Mouse (Mus musculus): ENCODE data around the gene Gm4792.

GRCm38 (mm10) chr10:94265656-94266542, 32.6 kb downstream of the Gm4792 start:
- no peak for TF ChIP-seq EP300 (IDR thresholded peaks at IDR 0.05; ENCODE audit: insufficient read depth, low read depth, low read length)
- TF ChIP-seq CTCF (IDR thresholded peaks at IDR 0.05; ENCODE audit: low read depth, low read length) = no peak
- TF ChIP-seq POLR2A (IDR thresholded peaks at IDR 0.05; ENCODE audit: insufficient read depth, low read length) = no peak

All from ES-Bruce4 (cell line).